Mouse (Mus musculus) G1E (cell line): Measurements from ENCODE around the gene Rps10.

Source experiments
- CTCF ChIP-seq: IDR thresholded peaks from 2 replicates; pipeline ENCODE4 v1.5.1; 2012; ENCODE audit warnings: low read depth, low read length, inconsistent platforms, mixed read lengths
- GATA1 ChIP-seq: IDR thresholded peaks from 2 replicates; pipeline ENCODE4 v1.6.1; 2012; ENCODE audit warnings: borderline replicate concordance, low read length, inconsistent platforms, mixed read lengths
- GATA2 ChIP-seq: IDR thresholded peaks from 2 replicates; pipeline ENCODE4 v1.6.1; 2012; ENCODE audit warnings: low read depth, low read length, inconsistent platforms, borderline replicate concordance
- POLR2AphosphoS5 ChIP-seq: IDR thresholded peaks from 2 replicates; pipeline ENCODE4 v1.6.1; 2012; ENCODE audit warnings: low read depth, low read length, inconsistent platforms; ENCODE audit not compliant: insufficient replicate concordance
- TAL1 ChIP-seq: conservative IDR thresholded peaks from 2 replicates; pipeline ENCODE4 v1.6.1; 2012; ENCODE audit warnings: low read depth, low read length, inconsistent platforms, mixed read lengths

DNA sequence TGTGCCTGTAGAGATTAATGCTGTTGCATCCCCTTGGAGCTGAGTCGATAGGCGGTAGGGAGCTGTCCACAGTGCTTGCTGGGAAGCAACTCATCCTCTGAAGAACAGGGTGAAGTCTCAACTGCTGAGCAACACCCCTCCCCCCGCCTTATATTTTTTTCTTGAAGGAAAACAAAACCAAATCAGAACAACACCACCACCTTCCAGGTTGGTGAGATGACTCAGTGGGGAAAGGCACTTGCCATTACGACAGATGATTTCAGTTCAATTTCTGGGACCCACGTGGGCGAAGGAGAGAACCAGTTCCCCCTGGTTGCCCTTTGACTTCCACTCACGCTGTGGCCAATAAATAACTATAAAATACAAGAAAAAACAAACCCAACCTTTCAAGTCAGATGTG is 22.3 kb upstream of the Rps10 start:
- no peak for TF ChIP-seq CTCF
- no peak for TF ChIP-seq GATA1
- TF ChIP-seq TAL1 = no peak
- no peak for TF ChIP-seq POLR2AphosphoS5
- no peak for TF ChIP-seq GATA2
